Mouse (Mus musculus): ENCODE results near the gene Mrpl12. TPM values are rescaled to one million over a fixed set of nuclear protein-coding genes. Genes with fewer than 3 reads are reported as not detected.

The Mrpl12 gene
- total and polyA plus RNA-seq, 2 experiments = 46.6 to 232 TPM

- Histone ChIP-seq H3K27me3 (ENCODE audit: control insufficient read depth, insufficient read depth, low read length) (no peaks in the 10 kb centered on the region), H3K36me3 (ENCODE audit: control insufficient read depth, insufficient read depth, low read length) (no peaks in the 10 kb centered on the region), H3K79me2 (ENCODE audit: control insufficient read depth, insufficient read depth, low read length) (no peaks in the 10 kb centered on the region), H3K4me1 (ENCODE audit: control insufficient read depth, insufficient read depth, low read length) (peaks cover 30% of the 10 kb centered on the region), H3K27ac (replicated peaks; ENCODE audit: insufficient read depth, low read depth, low read length) (peak overlapping the region; percentile 63), H3K9ac (ENCODE audit: low read depth, low read length) (no peak overlapping the region; the same call in 1 of the 2 replicates), H3K4me3 (ENCODE audit: insufficient read depth, low read depth, low read length) (no peak overlapping the region)
- TF ChIP-seq POLR2A (IDR thresholded peaks at IDR 0.05; ENCODE audit: extremely low read depth, insufficient read depth, low read length) (no peak), CTCF (IDR thresholded peaks at IDR 0.05; ENCODE audit: low read depth, low read length) (no peak)
- 24% methylated on average over 3 of the region's 3 CpGs for WGBS
- peak; percentile 95 for DNase-seq (ENCODE audit: extremely low read depth, low read depth, low spot score)
These were observed 21.2 kb downstream of the Mrpl12 start for GRCm38 (mm10) chr11:120505661-120506060.

- Histone ChIP-seq H3K4me3 (ENCODE audit: insufficient read depth, low read depth, low read length) (no peak overlapping the region), H3K4me1 (ENCODE audit: control insufficient read depth, insufficient read depth, low read length) (peaks cover 25% of the 10 kb centered on the region), H3K36me3 (ENCODE audit: control insufficient read depth, insufficient read depth, low read length) (no peaks in the 10 kb centered on the region), H3K27me3 (ENCODE audit: control insufficient read depth, insufficient read depth, low read length) (no peaks in the 10 kb centered on the region), H3K9ac (ENCODE audit: low read depth, low read length) (peak overlapping the region; percentile 36; the same call in 1 of the 2 replicates), H3K79me2 (ENCODE audit: control insufficient read depth, insufficient read depth, low read length) (no peaks in the 10 kb centered on the region), H3K27ac (replicated peaks; ENCODE audit: insufficient read depth, low read depth, low read length) (peak overlapping the region; percentile 63)
- peak; percentile 77 for DNase-seq (ENCODE audit: extremely low read depth, low read depth, low spot score)
- 46% methylated on average over 4 of the region's 4 CpGs for WGBS
- TF ChIP-seq CTCF (IDR thresholded peaks at IDR 0.05; ENCODE audit: low read depth, low read length) (peak; percentile 80), POLR2A (IDR thresholded peaks at IDR 0.05; ENCODE audit: extremely low read depth, insufficient read depth, low read length) (no peak)
These were observed 22.5 kb downstream of the Mrpl12 start for GRCm38 (mm10) chr11:120506899-120507298.

GRCm38 (mm10) chr11:120507611-120508289, 23.3 kb downstream of the Mrpl12 start:
- Histone ChIP-seq H3K36me3 (ENCODE audit: control insufficient read depth, insufficient read depth, low read length) (no peaks in the 10 kb centered on the region), H3K9ac (ENCODE audit: low read depth, low read length) (no peak overlapping the region; the same call in 1 of the 2 replicates), H3K79me2 (ENCODE audit: control insufficient read depth, insufficient read depth, low read length) (no peaks in the 10 kb centered on the region), H3K27ac (replicated peaks; ENCODE audit: insufficient read depth, low read depth, low read length) (no peak overlapping the region; the same call in 1 of the 2 replicates), H3K27me3 (ENCODE audit: control insufficient read depth, insufficient read depth, low read length) (no peaks in the 10 kb centered on the region), H3K4me3 (ENCODE audit: insufficient read depth, low read depth, low read length) (no peak overlapping the region), H3K4me1 (ENCODE audit: control insufficient read depth, insufficient read depth, low read length) (peaks cover 25% of the 10 kb centered on the region)
- WGBS = 61% methylated on average over 13 of the region's 13 CpGs
- TF ChIP-seq POLR2A (IDR thresholded peaks at IDR 0.05; ENCODE audit: extremely low read depth, insufficient read depth, low read length) (no peak), CTCF (IDR thresholded peaks at IDR 0.05; ENCODE audit: low read depth, low read length) (no peak)
- peak; percentile 67 for DNase-seq (ENCODE audit: extremely low read depth, low read depth, low spot score)

DNA sequence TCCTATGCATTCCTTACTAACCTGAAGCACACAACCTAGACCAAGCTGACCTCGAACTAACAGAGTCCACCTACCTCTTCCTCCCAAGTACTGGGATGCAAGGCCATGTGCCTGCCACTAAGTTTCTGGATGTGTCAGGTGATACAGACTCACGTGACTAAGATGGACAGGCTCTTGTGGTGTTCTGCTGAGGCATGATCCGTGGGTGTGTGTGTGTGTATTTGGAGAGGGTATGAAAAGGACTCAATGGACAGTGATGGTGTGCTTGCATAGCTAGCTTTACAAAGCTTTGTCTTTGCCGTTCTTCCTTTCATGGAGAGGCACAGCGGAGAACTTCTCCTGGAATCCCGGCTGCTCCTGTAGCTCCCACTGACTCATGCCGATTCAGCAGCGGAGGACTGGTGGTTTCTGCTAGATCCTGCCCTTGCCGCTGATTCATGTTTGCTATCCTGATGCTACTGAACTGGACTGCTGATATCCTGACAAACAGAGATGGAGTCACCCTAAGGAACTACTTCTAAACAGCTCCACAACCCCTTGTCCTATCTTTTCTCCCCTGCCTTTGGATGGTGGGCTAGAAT, 24.0 kb downstream of the Mrpl12 start:
- Histone ChIP-seq H3K4me3 (ENCODE audit: insufficient read depth, low read depth, low read length) (no peak overlapping the region), H3K9ac (ENCODE audit: low read depth, low read length) (no peak overlapping the region), H3K79me2 (ENCODE audit: control insufficient read depth, insufficient read depth, low read length) (no peaks in the 10 kb centered on the region), H3K36me3 (ENCODE audit: control insufficient read depth, insufficient read depth, low read length) (no peaks in the 10 kb centered on the region), H3K4me1 (ENCODE audit: control insufficient read depth, insufficient read depth, low read length) (peaks cover 25% of the 10 kb centered on the region), H3K27me3 (ENCODE audit: control insufficient read depth, insufficient read depth, low read length) (no peaks in the 10 kb centered on the region), H3K27ac (replicated peaks; ENCODE audit: insufficient read depth, low read depth, low read length) (no peak overlapping the region)
- DNase-seq (ENCODE audit: extremely low read depth, low read depth, low spot score) = no peak
- TF ChIP-seq CTCF (IDR thresholded peaks at IDR 0.05; ENCODE audit: low read depth, low read length) (no peak), POLR2A (IDR thresholded peaks at IDR 0.05; ENCODE audit: extremely low read depth, insufficient read depth, low read length) (no peak)
- WGBS = 72% methylated on average over 9 of the region's 9 CpGs

DNA sequence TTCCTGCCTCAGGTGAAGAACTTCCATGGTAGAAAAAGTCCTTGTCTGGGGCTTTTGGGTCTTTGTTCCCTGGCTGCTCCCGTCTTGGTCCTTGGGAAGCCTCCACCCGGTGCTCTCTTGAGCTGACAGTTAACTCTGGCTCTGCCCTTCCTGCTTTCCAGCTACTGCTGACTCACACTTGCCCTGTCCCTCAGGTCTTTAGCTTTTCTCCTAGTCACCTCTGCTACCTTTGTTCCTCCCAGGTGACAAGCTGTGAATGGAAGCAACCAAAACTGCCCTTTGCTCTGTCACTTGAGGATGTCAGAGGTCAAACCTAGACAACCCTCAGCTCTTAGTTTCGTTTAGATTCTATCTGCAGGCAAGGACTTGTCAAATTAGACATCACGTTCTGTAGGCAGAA, 25.5 kb downstream of the Mrpl12 start:
- peak; percentile 96 for DNase-seq (ENCODE audit: extremely low read depth, low read depth, low spot score)
- Histone ChIP-seq H3K4me1 (ENCODE audit: control insufficient read depth, insufficient read depth, low read length) (peaks cover 25% of the 10 kb centered on the region), H3K27me3 (ENCODE audit: control insufficient read depth, insufficient read depth, low read length) (no peaks in the 10 kb centered on the region), H3K79me2 (ENCODE audit: control insufficient read depth, insufficient read depth, low read length) (no peaks in the 10 kb centered on the region), H3K9ac (ENCODE audit: low read depth, low read length) (peak overlapping the region; percentile 70), H3K27ac (replicated peaks; ENCODE audit: insufficient read depth, low read depth, low read length) (peak overlapping the region; percentile 75), H3K36me3 (ENCODE audit: control insufficient read depth, insufficient read depth, low read length) (no peaks in the 10 kb centered on the region), H3K4me3 (ENCODE audit: insufficient read depth, low read depth, low read length) (no peak overlapping the region)
- no peak for TF ChIP-seq POLR2A (IDR thresholded peaks at IDR 0.05; ENCODE audit: extremely low read depth, insufficient read depth, low read length)
- no peak for TF ChIP-seq CTCF (IDR thresholded peaks at IDR 0.05; ENCODE audit: low read depth, low read length)
- WGBS = 11% methylated on average over 4 of the region's 4 CpGs
